Mouse (Mus musculus): Measurements from ENCODE around the gene Naaladl1. TPM values are rescaled to one million over a fixed set of nuclear protein-coding genes. Genes with fewer than 3 reads are reported as not detected.

Gene Naaladl1
- polyA plus RNA-seq, 1 experiment from 2014 or later = 0.46 TPM

DNA sequence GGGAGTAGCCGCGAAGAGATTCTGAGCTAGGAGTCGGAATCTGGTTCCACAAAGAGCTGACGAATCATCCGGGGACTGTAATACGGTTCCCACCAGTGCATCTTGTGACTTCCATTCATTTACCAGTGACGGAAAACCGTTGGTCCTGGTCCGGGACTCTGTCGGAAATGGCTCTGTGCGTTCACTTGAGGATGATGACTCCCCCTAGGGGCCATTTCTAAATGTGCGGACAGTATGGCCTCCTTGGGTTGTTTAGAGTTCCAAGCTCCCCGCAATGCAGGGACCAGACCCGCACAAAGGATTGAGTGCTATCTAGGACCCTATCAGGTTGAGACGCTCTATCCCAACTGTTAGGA is 35.8 kb downstream of the Naaladl1 start, which contains the start of gene Arl2:
Arl2 (minus strand) TSS at position 155 of the 356 bp plus-strand sequence.
- Histone ChIP-seq H3K9me3 (ENCODE audit: low read length) (no peaks in the 10 kb centered on the region), H3K4me2 (ENCODE audit: low read depth, low read length) (peak within 1 kb of the TSS; percentile 83), H3K4me1 (ENCODE audit: insufficient read depth) (peaks cover 8% of the 10 kb centered on the region), H3K9ac (replicated peaks) (peak within 1 kb of the TSS; percentile 75), H3K36me3 (replicated peaks; ENCODE audit: insufficient read depth, low read length) (0 out of 2 replicates have a peak, but pooled peaks cover under 1% of the 10 kb centered on the region), H3K27ac (ENCODE audit: low read depth) (peak within 1 kb of the TSS; percentile 94), H3K27me3 (ENCODE audit: insufficient read depth, low read length) (no peaks in the 10 kb centered on the region), H3K4me3 (ENCODE audit: low read depth, low read length) (peak within 1 kb of the TSS; percentile 57)
- ATAC-seq (peak; percentile 76), DNase-seq (peak; percentile 84)
- peak; percentile 70 for TF ChIP-seq CTCF (IDR thresholded peaks at IDR 0.05; ENCODE audit: low read depth)
- TF ChIP-seq EP300 (IDR thresholded peaks at IDR 0.05; ENCODE audit: low read depth) = peak; percentile 58; the same call in 1 of the 2 replicates
- WGBS (ENCODE audit: insufficient replicate concordance) = 1% methylated on average over 15 of the region's 15 CpGs

DNA sequence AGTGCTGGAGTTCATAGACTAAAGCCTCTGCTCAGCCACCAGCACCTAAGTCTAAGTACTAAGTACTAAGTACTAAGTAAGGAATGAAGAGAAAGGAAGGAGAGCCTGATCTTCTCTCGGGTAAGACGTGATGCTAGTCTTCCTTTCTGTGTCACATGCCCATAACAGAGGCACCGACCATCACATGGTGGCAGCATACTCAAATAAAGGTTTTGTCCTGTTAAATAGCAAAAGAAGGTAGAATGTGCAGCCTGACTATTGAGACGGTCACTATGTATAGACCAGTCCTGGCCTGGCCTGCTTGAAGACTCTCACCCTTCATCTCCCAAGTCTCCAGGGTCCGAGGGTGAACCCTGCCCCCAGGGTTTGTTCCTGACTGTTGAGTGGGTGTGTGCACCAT is 39.3 kb downstream of the Naaladl1 start:
- TF ChIP-seq CTCF (IDR thresholded peaks at IDR 0.05; ENCODE audit: low read depth) (no peak), EP300 (IDR thresholded peaks at IDR 0.05; ENCODE audit: low read depth) (no peak)
- Histone ChIP-seq H3K27ac (ENCODE audit: low read depth) (no peak overlapping the region), H3K27me3 (ENCODE audit: insufficient read depth, low read length) (no peaks in the 10 kb centered on the region), H3K36me3 (replicated peaks; ENCODE audit: insufficient read depth, low read length) (no peaks in the 10 kb centered on the region), H3K9ac (replicated peaks) (no peak overlapping the region), H3K9me3 (ENCODE audit: low read length) (no peaks in the 10 kb centered on the region), H3K4me1 (ENCODE audit: insufficient read depth) (peaks cover 6% of the 10 kb centered on the region), H3K4me3 (ENCODE audit: low read depth, low read length) (no peak overlapping the region), H3K4me2 (ENCODE audit: low read depth, low read length) (no peak overlapping the region)
- ATAC-seq (no peak), DNase-seq (no peak)
- WGBS (ENCODE audit: insufficient replicate concordance) = 75% methylated on average over 5 of the region's 5 CpGs

- DNase-seq (no peak), ATAC-seq (no peak)
- Histone ChIP-seq H3K4me3 (ENCODE audit: low read depth, low read length) (no peak overlapping the region), H3K4me1 (ENCODE audit: insufficient read depth) (0 out of 2 replicates have a peak, but pooled peaks cover 6% of the 10 kb centered on the region), H3K9me3 (ENCODE audit: low read length) (no peaks in the 10 kb centered on the region), H3K9ac (replicated peaks) (no peak overlapping the region), H3K27me3 (ENCODE audit: insufficient read depth, low read length) (no peaks in the 10 kb centered on the region), H3K4me2 (ENCODE audit: low read depth, low read length) (no peak overlapping the region), H3K27ac (ENCODE audit: low read depth) (no peak overlapping the region), H3K36me3 (replicated peaks; ENCODE audit: insufficient read depth, low read length) (no peaks in the 10 kb centered on the region)
- TF ChIP-seq CTCF (IDR thresholded peaks at IDR 0.05; ENCODE audit: low read depth) (no peak), EP300 (IDR thresholded peaks at IDR 0.05; ENCODE audit: low read depth) (no peak)
- WGBS (ENCODE audit: insufficient replicate concordance) = 75% methylated on average over 9 of the region's 9 CpGs
These were observed 49.6 kb downstream of the Naaladl1 start for GRCm38 (mm10) chr19:6155174-6155573.

DNA sequence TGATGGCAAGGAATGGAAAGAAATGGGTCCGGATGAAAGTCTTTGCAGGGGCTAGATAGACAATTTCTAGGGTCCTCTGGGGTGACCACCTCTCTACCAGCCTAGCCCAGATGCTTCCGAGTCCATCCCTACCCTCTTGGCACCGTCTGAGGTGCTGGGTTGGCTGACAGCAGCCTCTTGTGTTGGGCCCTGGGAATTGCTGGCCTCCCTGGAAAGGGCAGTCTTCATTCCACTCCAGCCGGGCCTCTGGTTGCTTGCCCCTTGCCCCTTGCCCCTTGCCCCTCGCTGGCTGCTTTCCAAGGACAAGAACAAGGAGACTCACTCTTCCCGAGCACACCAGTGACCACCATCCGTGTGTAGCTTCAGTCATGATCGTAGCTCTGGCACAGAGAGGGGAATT is 50.8 kb downstream of the Naaladl1 start:
- no peaks in the 10 kb centered on the region for H3K36me3 ChIP-seq (replicated peaks; ENCODE audit: insufficient read depth, low read length)
- no peak overlapping the region for H3K4me2 ChIP-seq (ENCODE audit: low read depth, low read length)
- ATAC-seq (no peak), DNase-seq (no peak)
- no peak overlapping the region for H3K9ac ChIP-seq (replicated peaks)
- H3K27ac ChIP-seq (ENCODE audit: low read depth) = no peak overlapping the region
- TF ChIP-seq EP300 (IDR thresholded peaks at IDR 0.05; ENCODE audit: low read depth) = no peak
- peak; percentile 43 for TF ChIP-seq CTCF (IDR thresholded peaks at IDR 0.05; ENCODE audit: low read depth)
- WGBS (ENCODE audit: insufficient replicate concordance) = 53% methylated on average over 8 of the region's 8 CpGs
- no peaks in the 10 kb centered on the region for H3K9me3 ChIP-seq (ENCODE audit: low read length)
- no peaks in the 10 kb centered on the region for H3K27me3 ChIP-seq (ENCODE audit: insufficient read depth, low read length)
- no peak overlapping the region for H3K4me3 ChIP-seq (ENCODE audit: low read depth, low read length)
- H3K4me1 ChIP-seq (ENCODE audit: insufficient read depth) = 0 out of 2 replicates have a peak, but pooled peaks cover 6% of the 10 kb centered on the region

DNA sequence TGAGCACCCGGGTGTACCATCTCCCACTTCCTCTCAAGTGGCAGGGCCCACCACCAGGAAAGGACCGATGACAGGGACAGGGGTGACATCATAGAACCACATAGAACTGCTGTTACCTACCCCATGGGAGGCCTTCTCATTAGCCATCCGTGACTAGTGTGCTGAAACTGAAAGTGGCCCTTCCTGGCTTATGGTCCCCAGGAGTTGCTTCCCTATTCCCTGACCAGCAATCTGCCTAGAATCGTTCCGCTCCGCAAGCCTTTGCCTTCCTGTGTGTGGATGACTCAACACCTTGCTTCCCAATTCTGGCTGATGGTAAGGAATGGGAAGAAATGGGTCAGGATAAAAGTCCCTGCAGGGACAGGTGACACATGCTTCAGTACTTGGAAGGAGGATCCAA is 51.6 kb downstream of the Naaladl1 start:
- no peak overlapping the region for H3K9ac ChIP-seq (replicated peaks)
- H3K27ac ChIP-seq (ENCODE audit: low read depth) = no peak overlapping the region
- ATAC-seq (peak; percentile 38; the same call in 1 of the 2 replicates), DNase-seq (no peak)
- no peaks in the 10 kb centered on the region for H3K9me3 ChIP-seq (ENCODE audit: low read length)
- H3K4me3 ChIP-seq (ENCODE audit: low read depth, low read length) = no peak overlapping the region
- H3K4me1 ChIP-seq (ENCODE audit: insufficient read depth) = 0 out of 2 replicates have a peak, but pooled peaks cover 6% of the 10 kb centered on the region
- no peaks in the 10 kb centered on the region for H3K27me3 ChIP-seq (ENCODE audit: insufficient read depth, low read length)
- H3K36me3 ChIP-seq (replicated peaks; ENCODE audit: insufficient read depth, low read length) = no peaks in the 10 kb centered on the region
- H3K4me2 ChIP-seq (ENCODE audit: low read depth, low read length) = no peak overlapping the region
- TF ChIP-seq EP300 (IDR thresholded peaks at IDR 0.05; ENCODE audit: low read depth) (no peak), CTCF (IDR thresholded peaks at IDR 0.05; ENCODE audit: low read depth) (no peak)
- 37% methylated on average over 6 of the region's 6 CpGs for WGBS (ENCODE audit: insufficient replicate concordance)

- no peaks in the 10 kb centered on the region for H3K27me3 ChIP-seq (ENCODE audit: insufficient read depth, low read length)
- peak; percentile 21; the same call in 1 of the 2 replicates for ATAC-seq
- peak overlapping the region; percentile 40 for H3K4me2 ChIP-seq (ENCODE audit: low read depth, low read length)
- no peak overlapping the region for H3K4me3 ChIP-seq (ENCODE audit: low read depth, low read length)
- no peaks in the 10 kb centered on the region for H3K4me1 ChIP-seq (ENCODE audit: insufficient read depth)
- no peaks in the 10 kb centered on the region for H3K9me3 ChIP-seq (ENCODE audit: low read length)
- H3K27ac ChIP-seq (ENCODE audit: low read depth) = no peak overlapping the region
- TF ChIP-seq CTCF (IDR thresholded peaks at IDR 0.05; ENCODE audit: low read depth) (no peak), EP300 (IDR thresholded peaks at IDR 0.05; ENCODE audit: low read depth) (no peak)
- DNase-seq = peak; percentile 27
- 57% methylated on average over 10 of the region's 10 CpGs for WGBS (ENCODE audit: insufficient replicate concordance)
- no peaks in the 10 kb centered on the region for H3K36me3 ChIP-seq (replicated peaks; ENCODE audit: insufficient read depth, low read length)
- H3K9ac ChIP-seq (replicated peaks) = no peak overlapping the region
These were observed 58.4 kb downstream of the Naaladl1 start for GRCm38 (mm10) chr19:6163872-6164547.

Other genes starting within 250 kb of the Naaladl1 start
- 8.5 and 9.0 TPM in 2 replicates for gene Frmd8, start 230.5 kb upstream of the Naaladl1 start, polyA plus RNA-seq (2015; fragmentation: Nextera tagmentation; extraction: Ambion mirVana)
- gene Slc25a45, start 228.0 kb upstream of the Naaladl1 start, polyA plus RNA-seq (2015; fragmentation: Nextera tagmentation; extraction: Ambion mirVana) = 8.4 and 9.1 TPM in 2 replicates
- gene Tigd3, start 211.6 kb upstream of the Naaladl1 start, polyA plus RNA-seq (2015; fragmentation: Nextera tagmentation; extraction: Ambion mirVana) = 1.5 and 1.7 TPM in 2 replicates
- 28.1 and 32.6 TPM in 2 replicates for gene Dpf2, start 192.8 kb upstream of the Naaladl1 start, polyA plus RNA-seq (2015; fragmentation: Nextera tagmentation; extraction: Ambion mirVana)
- 3.0 TPM in 2 replicates for gene Cdc42ep2, start 181.0 kb upstream of the Naaladl1 start, polyA plus RNA-seq (2015; fragmentation: Nextera tagmentation; extraction: Ambion mirVana)
- 19.2 and 21.5 TPM in 2 replicates for gene Pola2, start 141.6 kb upstream of the Naaladl1 start, polyA plus RNA-seq (2015; fragmentation: Nextera tagmentation; extraction: Ambion mirVana)
- gene Slc22a20, start 119.6 kb upstream of the Naaladl1 start, polyA plus RNA-seq (2015; fragmentation: Nextera tagmentation; extraction: Ambion mirVana) = 0.09 TPM in 1 of 2 replicates, not detected in the other
- 6.8 and 7.2 TPM in 2 replicates for gene Capn1, start 89.9 kb upstream of the Naaladl1 start, polyA plus RNA-seq (2015; fragmentation: Nextera tagmentation; extraction: Ambion mirVana)
- gene Syvn1, start 59.2 kb upstream of the Naaladl1 start, polyA plus RNA-seq (2015; fragmentation: Nextera tagmentation; extraction: Ambion mirVana) = 12.4 and 15.4 TPM in 2 replicates
- gene Mrpl49, start 48.0 kb upstream of the Naaladl1 start, polyA plus RNA-seq (2015; fragmentation: Nextera tagmentation; extraction: Ambion mirVana) = 28.2 and 29.6 TPM in 2 replicates
- gene Fau, start 47.9 kb upstream of the Naaladl1 start, polyA plus RNA-seq (2015; fragmentation: Nextera tagmentation; extraction: Ambion mirVana) = 781 and 784 TPM in 2 replicates
- 30.2 and 35.8 TPM in 2 replicates for gene Znhit2, start 44.6 kb upstream of the Naaladl1 start, polyA plus RNA-seq (2015; fragmentation: Nextera tagmentation; extraction: Ambion mirVana)
- 42.6 and 44.1 TPM in 2 replicates for gene Tm7sf2, start 37.4 kb upstream of the Naaladl1 start, polyA plus RNA-seq (2015; fragmentation: Nextera tagmentation; extraction: Ambion mirVana)
- gene Vps51, start 28.6 kb upstream of the Naaladl1 start, polyA plus RNA-seq (2015; fragmentation: Nextera tagmentation; extraction: Ambion mirVana) = 17.5 and 20.7 TPM in 2 replicates
- gene Tmem262, start 25.7 kb upstream of the Naaladl1 start, polyA plus RNA-seq (2015; fragmentation: Nextera tagmentation; extraction: Ambion mirVana) = not detected in 2 replicates
- gene Gm28374, start 23.5 kb upstream of the Naaladl1 start, polyA plus RNA-seq (2015; fragmentation: Nextera tagmentation; extraction: Ambion mirVana) = 0.32 and 0.72 TPM in 2 replicates
- gene Zfpl1, start 20.8 kb upstream of the Naaladl1 start, polyA plus RNA-seq (2015; fragmentation: Nextera tagmentation; extraction: Ambion mirVana) = 16.9 and 19.9 TPM in 2 replicates
- 13.5 and 15.0 TPM in 2 replicates for gene Cdca5, start 20.8 kb upstream of the Naaladl1 start, polyA plus RNA-seq (2015; fragmentation: Nextera tagmentation; extraction: Ambion mirVana)
- not detected in 2 replicates for gene AC131692.1, start 11.4 kb upstream of the Naaladl1 start, polyA plus RNA-seq (2015; fragmentation: Nextera tagmentation; extraction: Ambion mirVana)
- 15.0 and 15.6 TPM in 2 replicates for gene Sac3d1, start 12.9 kb downstream of the Naaladl1 start, polyA plus RNA-seq (2015; fragmentation: Nextera tagmentation; extraction: Ambion mirVana)
- gene Snx15, start 22.5 kb downstream of the Naaladl1 start, polyA plus RNA-seq (2015; fragmentation: Nextera tagmentation; extraction: Ambion mirVana) = 38.6 and 41.6 TPM in 2 replicates
- 0.59 and 1.1 TPM in 2 replicates for gene Batf2, start 35.2 kb downstream of the Naaladl1 start, polyA plus RNA-seq (2015; fragmentation: Nextera tagmentation; extraction: Ambion mirVana)
- 16.7 and 20.5 TPM in 2 replicates for gene Arl2, start 35.8 kb downstream of the Naaladl1 start, polyA plus RNA-seq (2015; fragmentation: Nextera tagmentation; extraction: Ambion mirVana)
- not detected in 2 replicates for gene Majin, start 78.6 kb downstream of the Naaladl1 start, polyA plus RNA-seq (2015; fragmentation: Nextera tagmentation; extraction: Ambion mirVana)
- gene Gpha2, start 120.6 kb downstream of the Naaladl1 start, polyA plus RNA-seq (2015; fragmentation: Nextera tagmentation; extraction: Ambion mirVana) = not detected in 2 replicates
- 3.2 and 3.8 TPM in 2 replicates for gene Ppp2r5b, start 130.1 kb downstream of the Naaladl1 start, polyA plus RNA-seq (2015; fragmentation: Nextera tagmentation; extraction: Ambion mirVana)
- gene Atg2a, start 135.9 kb downstream of the Naaladl1 start, polyA plus RNA-seq (2015; fragmentation: Nextera tagmentation; extraction: Ambion mirVana) = 3.4 and 3.8 TPM in 2 replicates
- 36.4 and 36.9 TPM in 2 replicates for gene Ehd1, start 170.9 kb downstream of the Naaladl1 start, polyA plus RNA-seq (2015; fragmentation: Nextera tagmentation; extraction: Ambion mirVana)
- gene Cdc42bpg, start 200.7 kb downstream of the Naaladl1 start, polyA plus RNA-seq (2015; fragmentation: Nextera tagmentation; extraction: Ambion mirVana) = 0.27 and 0.35 TPM in 2 replicates
- 10.0 and 11.1 TPM in 2 replicates for gene Men1, start 229.2 kb downstream of the Naaladl1 start, polyA plus RNA-seq (2015; fragmentation: Nextera tagmentation; extraction: Ambion mirVana)
- gene Map4k2, start 235.4 kb downstream of the Naaladl1 start, polyA plus RNA-seq (2015; fragmentation: Nextera tagmentation; extraction: Ambion mirVana) = 5.6 and 5.7 TPM in 2 replicates